Mouse (Mus musculus) hindbrain, embryonic 13.5 days (tissue): ENCODE data around the gene Dmrt1. TPM values are rescaled to one million over a fixed set of nuclear protein-coding genes. Genes with fewer than 3 reads are reported as not detected.
A peak's percentile ranks its signal among the peaks of the same experiment; 100 is the strongest.

Experiments used
- ATAC-seq: fragments of 200-750 bp; cut with Nextera tagmentation; 2 replicates; pipeline ENCODE4 v1.8.0; 2017; ENCODE audit warnings: moderate TSS enrichment; ENCODE audit not compliant: low FRiP score
- H3K27ac ChIP-seq: fragments of 300-500 bp; sonication (generic); 2 replicates; pipeline ENCODE4 v1.5.1; 2015; ENCODE audit warnings: inconsistent platforms, mild to moderate bottlenecking, moderate library complexity
- H3K27me3 ChIP-seq: fragments of 300-500 bp; sonication (generic); 2 replicates; pipeline ENCODE4 v1.6.1; 2015; ENCODE audit warnings: mild to moderate bottlenecking, inconsistent platforms
- H3K36me3 ChIP-seq: fragments of 300-500 bp; sonication (generic); 2 replicates; pipeline ENCODE4 v1.6.1; 2015; ENCODE audit warnings: mild to moderate bottlenecking, inconsistent platforms
- H3K4me1 ChIP-seq: fragments of 300-500 bp; sonication (generic); replicated peaks from 2 replicates; pipeline ENCODE4 v1.6.1; 2015; ENCODE audit warnings: inconsistent platforms
- H3K4me2 ChIP-seq: fragments of 300-500 bp; sonication (generic); 2 replicates; pipeline ENCODE4 v1.6.1; 2015; ENCODE audit warnings: inconsistent platforms, mild to moderate bottlenecking, moderate library complexity
- H3K4me3 ChIP-seq: fragments of 300-500 bp; sonication (generic); 2 replicates; pipeline ENCODE4 v1.5.1; 2015; ENCODE audit warnings: mild to moderate bottlenecking, inconsistent platforms
- H3K9ac ChIP-seq: fragments of 300-500 bp; sonication (generic); 2 replicates; pipeline ENCODE4 v1.6.1; 2015; ENCODE audit warnings: mild to moderate bottlenecking, inconsistent platforms
- H3K9me3 ChIP-seq: fragments of 300-500 bp; sonication (generic); 2 replicates; pipeline ENCODE4 v1.6.1; 2016; ENCODE audit warnings: inconsistent platforms
- WGBS: fragments of 180-500 bp; shearing (Covaris S2); methylation state at CpG from one replicate; pipeline ENCODE4 v1.1.7; 2015; 5-methylcytosine and 5-hydroxymethylcytosine counted together
- polyA plus RNA-seq: library from polyadenylated mRNA; unstranded; fragments of >200 nt; fragmentation: Nextera tagmentation; extraction: Ambion mirVana; gene quantifications from 2 replicates; pipeline ENCODE4 v1.2.1, GENCODE M21; 2015

Dmrt1 gene
- polyA plus RNA-seq, 1 experiment from 2014 or later = not detected

GRCm38 (mm10) chr19:25611116-25611515, 105.7 kb downstream of the Dmrt1 start:
- Histone ChIP-seq H3K9ac (peak overlapping the region; percentile 24; the same call in 1 of the 2 replicates), H3K4me3 (peak overlapping the region; percentile 26)
- under 1% methylated on average over 39 of the region's 42 CpGs for WGBS

GRCm38 (mm10) chr19:25611876-25612805, 106.7 kb downstream of the Dmrt1 start:
- peaks cover 99% of the 10 kb centered on the region for H3K27me3 ChIP-seq
- no peak for ATAC-seq
- no peaks in the 10 kb centered on the region for H3K36me3 ChIP-seq
- H3K27ac ChIP-seq = no peak overlapping the region
- no peak overlapping the region for H3K4me3 ChIP-seq
- no peaks in the 10 kb centered on the region for H3K9me3 ChIP-seq
- H3K4me2 ChIP-seq = no peak overlapping the region
- H3K9ac ChIP-seq = no peak overlapping the region
- WGBS = under 1% methylated on average over 16 of the region's 16 CpGs
- peaks cover 16% of the 10 kb centered on the region for H3K4me1 ChIP-seq

More at GRCm38 (mm10) chr19:25611116-25611515, 105.7 kb downstream of the Dmrt1 start:
- H3K4me2 ChIP-seq = peak overlapping the region; percentile 47
- H3K4me1 ChIP-seq = peaks cover 17% of the 10 kb centered on the region
- H3K27ac ChIP-seq = no peak overlapping the region
- ATAC-seq = 0 out of 2 replicates have a peak, but pooled peaks have one; percentile 53
- no peaks in the 10 kb centered on the region for H3K36me3 ChIP-seq
- peaks cover 99% of the 10 kb centered on the region for H3K27me3 ChIP-seq
- no peaks in the 10 kb centered on the region for H3K9me3 ChIP-seq

GRCm38 (mm10) chr19:25612806-25613295, 107.4 kb downstream of the Dmrt1 start:
- Histone ChIP-seq H3K9ac (no peak overlapping the region), H3K4me3 (no peak overlapping the region), H3K9me3 (no peaks in the 10 kb centered on the region), H3K4me2 (no peak overlapping the region), H3K27me3 (peaks cover 99% of the 10 kb centered on the region), H3K27ac (no peak overlapping the region), H3K4me1 (peaks cover 16% of the 10 kb centered on the region), H3K36me3 (no peaks in the 10 kb centered on the region)
- WGBS = 1% methylated on average over 6 of the region's 6 CpGs
- no peak for ATAC-seq

GRCm38 (mm10) chr19:25613476-25614300, 108.3 kb downstream of the Dmrt1 start:
- no peaks in the 10 kb centered on the region for H3K9me3 ChIP-seq
- no peaks in the 10 kb centered on the region for H3K36me3 ChIP-seq
- ATAC-seq = no peak
- no peak overlapping the region for H3K4me2 ChIP-seq
- WGBS = 5% methylated on average over 13 of the region's 13 CpGs
- no peak overlapping the region for H3K27ac ChIP-seq
- peaks cover 16% of the 10 kb centered on the region for H3K4me1 ChIP-seq
- no peak overlapping the region for H3K9ac ChIP-seq
- H3K4me3 ChIP-seq = no peak overlapping the region
- H3K27me3 ChIP-seq = peaks cover 99% of the 10 kb centered on the region

- no peak overlapping the region for H3K9ac ChIP-seq
- H3K27ac ChIP-seq = no peak overlapping the region
- no peaks in the 10 kb centered on the region for H3K9me3 ChIP-seq
- peaks cover 5% of the 10 kb centered on the region for H3K4me1 ChIP-seq
- peaks cover 99% of the 10 kb centered on the region for H3K27me3 ChIP-seq
- H3K4me2 ChIP-seq = no peak overlapping the region
- H3K4me3 ChIP-seq = no peak overlapping the region
- H3K36me3 ChIP-seq = no peaks in the 10 kb centered on the region
- 25% methylated on average over 6 of the region's 6 CpGs for WGBS
- no peak for ATAC-seq
These were observed 110.5 kb downstream of the Dmrt1 start for GRCm38 (mm10) chr19:25615889-25616288.

- Histone ChIP-seq H3K27ac (no peak overlapping the region), H3K9ac (peak overlapping the region; percentile 39; the same call in 1 of the 2 replicates), H3K9me3 (no peaks in the 10 kb centered on the region; the same call in 1 of the 2 replicates), H3K4me1 (0 out of 2 replicates have a peak, but pooled peaks cover 7% of the 10 kb centered on the region), H3K27me3 (peaks cover 93% of the 10 kb centered on the region), H3K4me2 (peak overlapping the region; percentile 51), H3K36me3 (no peaks in the 10 kb centered on the region), H3K4me3 (peak overlapping the region; percentile 27)
- peak; percentile 74 for ATAC-seq
- WGBS = 30% methylated on average over 54 of the region's 54 CpGs
These were observed 117.2 kb downstream of the Dmrt1 start for GRCm38 (mm10) chr19:25622291-25623251.

- Histone ChIP-seq H3K9ac (no peak overlapping the region), H3K4me1 (no peaks in the 10 kb centered on the region), H3K4me2 (no peak overlapping the region), H3K4me3 (no peak overlapping the region), H3K27me3 (peaks cover 62% of the 10 kb centered on the region), H3K9me3 (no peaks in the 10 kb centered on the region), H3K36me3 (no peaks in the 10 kb centered on the region), H3K27ac (no peak overlapping the region)
- ATAC-seq = no peak
- WGBS = 10% methylated on average over 9 of the region's 9 CpGs
These were observed 123.1 kb downstream of the Dmrt1 start for GRCm38 (mm10) chr19:25628490-25628889.

GRCm38 (mm10) chr19:25635119-25635518, 129.7 kb downstream of the Dmrt1 start:
- WGBS = 87% methylated on average over 5 of the region's 5 CpGs
- ATAC-seq = no peak

GRCm38 (mm10) chr19:25635622-25636244, 130.3 kb downstream of the Dmrt1 start:
- peak overlapping the region; percentile 53 for H3K9ac ChIP-seq
- H3K27ac ChIP-seq = no peak overlapping the region
- peak overlapping the region; percentile 38 for H3K4me3 ChIP-seq
- no peaks in the 10 kb centered on the region for H3K27me3 ChIP-seq
- H3K4me2 ChIP-seq = peak overlapping the region; percentile 57
- peak; percentile 79 for ATAC-seq
- no peaks in the 10 kb centered on the region for H3K36me3 ChIP-seq
- 14% methylated on average over 22 of the region's 22 CpGs for WGBS
- 0 out of 2 replicates have a peak, but pooled peaks cover 4% of the 10 kb centered on the region for H3K4me1 ChIP-seq
- no peaks in the 10 kb centered on the region for H3K9me3 ChIP-seq

More at GRCm38 (mm10) chr19:25635119-25635518, 129.7 kb downstream of the Dmrt1 start:
- Histone ChIP-seq H3K4me1 (0 out of 2 replicates have a peak, but pooled peaks cover 4% of the 10 kb centered on the region), H3K9me3 (no peaks in the 10 kb centered on the region), H3K36me3 (no peaks in the 10 kb centered on the region), H3K4me2 (peak overlapping the region; percentile 57; the same call in 1 of the 2 replicates), H3K27me3 (peaks cover 4% of the 10 kb centered on the region; the same call in 1 of the 2 replicates), H3K27ac (no peak overlapping the region), H3K4me3 (no peak overlapping the region), H3K9ac (no peak overlapping the region)

GRCm38 (mm10) chr19:25638766-25639361, 133.4 kb downstream of the Dmrt1 start:
- H3K27ac ChIP-seq = no peak overlapping the region
- H3K36me3 ChIP-seq = no peaks in the 10 kb centered on the region
- H3K9ac ChIP-seq = no peak overlapping the region
- H3K9me3 ChIP-seq = no peaks in the 10 kb centered on the region
- WGBS = 77% methylated on average over 11 of the region's 11 CpGs
- no peak overlapping the region for H3K4me3 ChIP-seq
- no peaks in the 10 kb centered on the region for H3K27me3 ChIP-seq
- ATAC-seq = no peak
- H3K4me2 ChIP-seq = no peak overlapping the region
- H3K4me1 ChIP-seq = 0 out of 2 replicates have a peak, but pooled peaks cover 4% of the 10 kb centered on the region
